Mouse (Mus musculus) kidney, postnatal 0 days (tissue): ENCODE data around the gene Mettl25. TPM values are rescaled to one million over a fixed set of nuclear protein-coding genes. Genes with fewer than 3 reads are reported as not detected.

Source experiments
- ATAC-seq: fragments of 200-750 bp; cut with Nextera tagmentation; replicated peaks from 2 replicates; pipeline ENCODE4 v1.8.0; 2017; ENCODE audit warnings: low read depth, moderate number of reproducible peaks, moderate TSS enrichment, moderate library complexity; ENCODE audit not compliant: low FRiP score
- DNase-seq: peaks from one replicate; pipeline ENCODE4 v3.0.0-alpha.2; 2016; ENCODE audit warnings: low spot score
- H3K27ac ChIP-seq: fragments of 300-500 bp; sonication (generic); 2 replicates; pipeline ENCODE4 v1.5.1; 2014; ENCODE audit warnings: mild to moderate bottlenecking
- H3K27me3 ChIP-seq: fragments of 300-500 bp; sonication (generic); 2 replicates; pipeline ENCODE4 v1.6.1; 2014; ENCODE audit warnings: low read length, mixed read lengths; ENCODE audit not compliant: insufficient read depth
- H3K36me3 ChIP-seq: fragments of 300-500 bp; sonication (generic); 2 replicates; pipeline ENCODE4 v1.6.1; 2014; ENCODE audit warnings: low read length, mixed read lengths; ENCODE audit not compliant: insufficient read depth
- H3K4me1 ChIP-seq: fragments of 300-500 bp; sonication (generic); replicated peaks from 2 replicates; pipeline ENCODE4 v1.6.1; 2014; ENCODE audit warnings: antibody characterized with exemption, low read length, mixed read lengths; ENCODE audit not compliant: insufficient read depth
- H3K4me2 ChIP-seq: fragments of 300-500 bp; sonication (generic); 2 replicates; pipeline ENCODE4 v1.6.1; 2014; ENCODE audit warnings: mild to moderate bottlenecking, low read length, moderate library complexity, mixed read lengths
- H3K4me3 ChIP-seq: fragments of 300-500 bp; sonication (generic); replicated peaks from 2 replicates; pipeline ENCODE4 v1.5.1; 2014; ENCODE audit warnings: low read depth, low read length
- H3K9ac ChIP-seq: fragments of 300-500 bp; sonication (generic); 2 replicates; pipeline ENCODE4 v1.6.1; 2014; ENCODE audit warnings: low read depth, low read length
- H3K9me3 ChIP-seq: fragments of 300-500 bp; sonication (generic); replicated peaks from 2 replicates; pipeline ENCODE4 v1.6.1; 2016; ENCODE audit warnings: low read length, inconsistent platforms, mixed read lengths
- CTCF ChIP-seq: IDR thresholded peaks from 2 replicates; pipeline ENCODE4 v1.5.1; 2016; ENCODE audit warnings: antibody characterized with exemption, low read depth, mild to moderate bottlenecking, moderate library complexity
- WGBS: fragments of 180-500 bp; shearing (Covaris S2); extraction: QIAGEN DNeasy Blood & Tissue Kit; methylation state at CpG from one replicate; pipeline ENCODE4 v1.1.7; 2014; 5-methylcytosine and 5-hydroxymethylcytosine counted together
- polyA plus RNA-seq: library from polyadenylated mRNA; unstranded; fragments of >200 nt; fragmentation: Nextera tagmentation; extraction: Ambion mirVana; gene quantifications from 2 replicates; pipeline ENCODE4 v1.2.1, GENCODE M21; 2015

Gene Mettl25
- polyA plus RNA-seq, 1 experiment from 2014 or later, result 13.5 TPM

DNA sequence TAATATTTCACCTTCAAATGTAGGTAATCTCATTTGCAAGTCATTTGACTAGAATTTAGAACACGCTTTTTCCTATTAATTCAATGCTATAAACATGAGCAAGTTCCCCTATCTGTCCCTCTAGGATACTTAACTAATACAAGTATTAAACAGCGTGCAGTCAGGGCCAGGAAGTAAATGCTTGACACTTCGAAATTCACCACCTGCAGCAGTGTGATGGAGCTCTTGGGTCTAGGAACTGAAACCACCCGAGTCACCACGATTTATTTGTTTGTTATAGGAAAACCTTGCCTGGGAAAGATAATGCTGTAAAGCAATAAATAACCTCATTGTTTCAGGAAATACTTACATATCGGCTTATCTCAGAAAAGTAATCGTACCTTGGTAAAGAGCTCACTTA, 81.1 kb downstream of the Mettl25 start:
- Histone ChIP-seq H3K36me3 (no peaks in the 10 kb centered on the region), H3K4me1 (no peaks in the 10 kb centered on the region), H3K4me2 (no peak overlapping the region), H3K9me3 (no peaks in the 10 kb centered on the region), H3K4me3 (no peak overlapping the region), H3K27me3 (no peaks in the 10 kb centered on the region), H3K27ac (no peak overlapping the region), H3K9ac (no peak overlapping the region)
- 46% methylated on average over 7 of the region's 7 CpGs for WGBS
- ATAC-seq (no peak), DNase-seq (peak; percentile 9)
- no peak for TF ChIP-seq CTCF

DNA sequence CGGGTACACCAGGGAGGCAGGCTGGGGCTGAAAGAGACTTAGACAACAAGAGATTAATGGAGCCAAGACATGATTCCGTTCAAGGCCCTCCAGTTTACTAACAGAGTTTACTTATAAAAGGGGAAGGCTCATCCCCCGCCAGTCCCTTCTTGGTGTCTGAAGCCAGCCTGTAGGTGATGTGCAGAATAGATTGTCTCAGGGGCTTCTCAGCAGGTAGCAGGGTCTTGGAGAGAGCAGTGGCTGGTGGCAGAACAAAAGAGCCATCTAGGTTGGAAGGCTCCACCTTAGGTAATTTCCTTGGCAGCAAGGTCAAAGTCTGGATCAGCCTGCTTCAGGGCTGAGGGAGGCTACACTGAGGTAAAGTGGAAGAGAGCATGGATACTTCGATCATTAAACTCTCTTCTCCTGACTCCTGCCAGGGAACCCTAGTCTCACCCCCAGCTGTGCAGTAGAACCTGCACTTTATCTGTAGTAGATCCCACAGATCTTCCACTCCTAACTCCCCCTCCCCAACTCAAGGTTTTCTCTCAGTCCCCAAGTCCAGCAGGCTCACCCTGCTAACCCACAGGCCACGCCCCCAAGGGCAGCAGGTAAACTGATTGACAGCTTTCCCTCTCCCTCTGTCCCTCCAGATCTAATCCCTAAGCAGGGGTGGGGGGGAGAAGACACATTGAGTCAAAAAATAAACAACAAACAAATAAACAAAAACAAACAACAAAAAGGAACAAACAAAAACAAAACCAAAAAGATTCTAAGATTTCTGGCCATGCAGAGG, 87.2 kb downstream of the Mettl25 start:
- H3K27ac ChIP-seq, result no peak overlapping the region
- no peaks in the 10 kb centered on the region for H3K27me3 ChIP-seq
- 85% methylated on average over 5 of the region's 5 CpGs for WGBS
- DNase-seq, result no peak
- H3K4me2 ChIP-seq, result no peak overlapping the region
- H3K4me3 ChIP-seq, result no peak overlapping the region
- H3K9me3 ChIP-seq, result no peaks in the 10 kb centered on the region
- TF ChIP-seq CTCF, result no peak
- H3K36me3 ChIP-seq, result no peaks in the 10 kb centered on the region
- no peak overlapping the region for H3K9ac ChIP-seq
- no peak for ATAC-seq
- H3K4me1 ChIP-seq, result no peaks in the 10 kb centered on the region

GRCm38 (mm10) chr10:105746019-105746418, 95.2 kb downstream of the Mettl25 start:
- H3K9ac ChIP-seq, result no peak overlapping the region
- WGBS, result 62% methylated on average over 1 of the region's 1 CpGs

DNA sequence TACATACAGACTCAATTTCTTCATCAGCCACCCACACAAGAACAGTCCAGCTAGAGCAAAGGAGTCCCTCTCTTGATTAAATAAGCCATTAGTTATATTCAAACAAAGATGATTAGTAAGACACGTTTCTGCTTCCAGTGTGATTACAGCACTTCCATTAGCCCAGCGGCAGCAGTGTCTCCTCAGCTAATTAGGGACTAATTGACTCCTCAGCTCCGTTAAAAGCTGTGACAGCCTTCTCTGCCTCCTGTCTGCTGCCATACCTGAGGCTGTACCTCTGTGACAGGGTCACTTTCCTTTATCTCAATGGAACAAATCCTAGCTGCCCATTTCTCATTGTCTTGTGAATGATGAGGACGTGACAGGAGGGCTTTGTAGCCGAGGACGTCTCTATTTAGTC, 99.4 kb downstream of the Mettl25 start:
- no peak for TF ChIP-seq CTCF
- DNase-seq (no peak), ATAC-seq (no peak)
- Histone ChIP-seq H3K27me3 (no peaks in the 10 kb centered on the region), H3K27ac (no peak overlapping the region), H3K4me2 (no peak overlapping the region), H3K4me1 (no peaks in the 10 kb centered on the region), H3K36me3 (no peaks in the 10 kb centered on the region), H3K9me3 (no peaks in the 10 kb centered on the region), H3K9ac (no peak overlapping the region), H3K4me3 (no peak overlapping the region)
- WGBS, result 64% methylated on average over 6 of the region's 6 CpGs

More at GRCm38 (mm10) chr10:105746019-105746418, 95.2 kb downstream of the Mettl25 start:
- Histone ChIP-seq H3K27me3 (no peaks in the 10 kb centered on the region), H3K27ac (no peak overlapping the region), H3K4me1 (no peaks in the 10 kb centered on the region), H3K36me3 (no peaks in the 10 kb centered on the region), H3K4me2 (no peak overlapping the region), H3K4me3 (no peak overlapping the region), H3K9me3 (no peaks in the 10 kb centered on the region)
- DNase-seq, result no peak
- TF ChIP-seq CTCF, result no peak
- no peak for ATAC-seq

DNA sequence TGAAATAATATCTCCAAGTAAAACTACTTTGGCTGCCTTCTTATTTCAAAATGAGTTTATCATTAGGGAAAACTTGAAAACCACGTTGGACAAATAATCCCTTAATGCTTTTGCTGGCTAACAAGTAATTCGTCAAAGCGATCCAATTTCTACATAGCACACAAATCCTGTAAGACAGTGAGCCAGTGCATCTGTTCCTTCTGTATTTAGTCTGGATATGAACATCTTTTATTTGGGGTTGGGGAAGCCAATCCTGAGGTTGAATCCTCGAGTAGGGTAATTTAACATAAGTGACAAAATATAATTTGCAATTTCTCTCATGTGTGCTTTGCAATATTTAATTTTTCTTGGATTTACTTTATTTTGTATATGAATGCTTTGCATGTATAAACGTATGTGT, 102.2 kb downstream of the Mettl25 start:
- DNase-seq (no peak), ATAC-seq (no peak)
- 60% methylated on average over 5 of the region's 5 CpGs for WGBS
- Histone ChIP-seq H3K9ac (no peak overlapping the region), H3K27ac (no peak overlapping the region), H3K4me1 (no peaks in the 10 kb centered on the region), H3K9me3 (no peaks in the 10 kb centered on the region), H3K27me3 (no peaks in the 10 kb centered on the region), H3K4me2 (no peak overlapping the region), H3K4me3 (no peak overlapping the region), H3K36me3 (no peaks in the 10 kb centered on the region)
- TF ChIP-seq CTCF, result no peak

DNA sequence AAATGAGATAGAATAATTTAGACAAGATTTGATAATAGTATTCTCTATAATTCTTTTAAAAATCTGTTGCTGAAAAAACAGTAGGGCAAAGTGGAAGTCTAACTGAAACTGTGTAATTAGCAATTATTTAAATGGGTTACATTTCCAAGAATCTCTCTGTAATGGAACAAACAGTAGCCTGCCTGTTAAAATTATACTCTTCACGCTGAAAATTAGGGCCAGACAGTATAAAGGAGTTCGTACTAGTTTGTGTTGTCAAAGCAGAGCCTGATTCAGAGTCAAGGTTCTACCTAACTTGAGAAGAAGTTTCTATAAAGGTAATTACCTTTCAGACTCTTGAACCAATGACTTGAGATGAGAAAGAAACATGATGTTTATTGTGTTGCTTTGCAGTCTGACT, 113.4 kb downstream of the Mettl25 start:
- DNase-seq, result no peak
- Histone ChIP-seq H3K4me1 (no peaks in the 10 kb centered on the region), H3K36me3 (no peaks in the 10 kb centered on the region), H3K4me2 (no peak overlapping the region), H3K27ac (no peak overlapping the region), H3K4me3 (no peak overlapping the region), H3K27me3 (no peaks in the 10 kb centered on the region), H3K9me3 (no peaks in the 10 kb centered on the region), H3K9ac (no peak overlapping the region)
- whole genome bisulfite sequencing, result 78% methylated on average over 2 of the region's 2 CpGs
- no peak for ATAC-seq
- TF ChIP-seq CTCF, result no peak

DNA sequence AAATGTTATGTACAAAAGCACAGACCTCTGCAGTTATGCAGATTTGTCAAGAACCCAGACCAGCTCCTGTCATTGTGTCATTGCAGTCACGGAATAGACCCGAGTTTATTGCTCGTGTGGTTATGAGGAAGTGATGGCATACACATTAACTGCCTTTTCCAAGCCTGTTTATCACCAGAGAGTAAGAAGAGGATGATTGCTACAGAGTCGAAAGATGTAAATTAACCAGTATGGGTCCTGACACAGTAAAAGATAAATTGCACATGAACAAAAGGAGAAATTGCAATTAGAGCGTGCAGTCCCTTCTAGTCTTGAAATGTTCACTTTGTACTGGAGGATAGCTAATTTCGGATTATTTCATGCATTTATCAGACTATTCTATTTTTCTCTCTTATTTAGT, 113.8 kb downstream of the Mettl25 start:
- Histone ChIP-seq H3K4me1 (no peaks in the 10 kb centered on the region), H3K9me3 (no peaks in the 10 kb centered on the region), H3K9ac (no peak overlapping the region), H3K4me2 (no peak overlapping the region), H3K4me3 (no peak overlapping the region), H3K36me3 (no peaks in the 10 kb centered on the region), H3K27ac (no peak overlapping the region), H3K27me3 (no peaks in the 10 kb centered on the region)
- TF ChIP-seq CTCF, result no peak
- no peak for DNase-seq
- WGBS, result 76% methylated on average over 6 of the region's 6 CpGs
- ATAC-seq, result no peak
